Comparison of ENCODE assay signal across 21 mouse cellular contexts in the genomic region with DNA sequence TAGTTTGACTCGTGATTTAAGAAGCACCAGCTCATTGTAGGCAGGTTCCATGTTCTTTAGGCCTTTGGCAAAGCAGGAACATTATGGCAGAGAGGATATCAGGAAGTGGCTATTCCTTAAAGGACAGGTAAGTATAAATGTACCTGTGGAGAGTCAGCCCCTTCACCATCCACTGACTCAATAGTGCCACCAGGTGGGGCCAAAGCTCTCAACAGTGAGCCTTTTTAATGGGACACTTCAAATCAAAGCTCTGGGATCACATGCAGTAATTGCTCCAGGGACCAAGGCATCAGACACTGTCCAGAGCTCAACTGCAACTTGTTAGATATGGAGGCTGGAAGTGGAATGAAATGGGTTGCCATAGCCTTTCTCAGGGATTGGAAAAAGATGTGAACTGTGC. TPM values are rescaled to one million over a fixed set of nuclear protein-coding genes. Genes with fewer than 3 reads are reported as not detected.
DNase-seq lines count a peak whose midpoint lies in the region; ATAC-seq and TF ChIP-seq lines count a peak whose summit lies in the region.
"Not testable (repeated sequence)": the region's sequence is repeated elsewhere in the genome, so short reads cannot be mapped to it uniquely, and the experiment has no call there.
"Had no signal": no experiment of that assay in that cellular context is flagged by ENCODE, and none has a peak within 500 bp of the region (broad histone marks: within the 10 kb centered on the region; RNA-seq: fewer than 3 reads in every experiment).

No protein-coding gene starts in this region.

- not testable (repeated sequence) for H3K4me2 ChIP-seq in lung, postnatal 0 days (replicated peaks; ENCODE audit: low read depth, low read length); midbrain, postnatal 0 days (ENCODE audit: low read depth, low read length, poor library complexity, severe bottlenecking)

- H3K4me3 ChIP-seq in bone marrow, adult 2 months (replicated peaks; ENCODE audit: control insufficient read depth, low read depth, low read length); gastrocnemius, adult 2 months; layer of hippocampus, adult 2 months; lung, postnatal 0 days (ENCODE audit: low read depth, low read length); midbrain, postnatal 0 days (ENCODE audit: low read depth, low read length): not testable (repeated sequence)

- not testable (repeated sequence) for TF ChIP-seq EP300 in lung, postnatal 0 days (IDR thresholded peaks at IDR 0.05)

- H3K27me3 ChIP-seq in lung, postnatal 0 days (replicated peaks; ENCODE audit: insufficient read depth, low read length); midbrain, postnatal 0 days (ENCODE audit: insufficient read depth, low read length): not testable (repeated sequence)

- peak; percentile 12; the same call in 1 of the 2 replicates for TF ChIP-seq CTCF in bone marrow, adult 2 months (IDR thresholded peaks at IDR 0.05; ENCODE audit: control insufficient read depth, insufficient read depth, low read length)
- peak; percentile 11; the same call in 1 of the 2 replicates for TF ChIP-seq CTCF in gastrocnemius, adult 2 months (IDR thresholded peaks at IDR 0.05)
- TF ChIP-seq CTCF in layer of hippocampus, adult 2 months (conservative IDR thresholded peaks at IDR 0.05): peak; percentile 42
- peak; percentile 64 for TF ChIP-seq CTCF in lung, postnatal 0 days (IDR thresholded peaks at IDR 0.05)
- TF ChIP-seq CTCF in midbrain, postnatal 0 days (IDR thresholded peaks at IDR 0.05): peak; percentile 38

- DNase-seq in NIH3T3 (ENCODE audit: low read depth): peak; percentile 64
- not testable (repeated sequence) for DNase-seq in gastrocnemius, adult 2 months; layer of hippocampus, adult 2 months (ENCODE audit: low spot score in 2 of 2); midbrain, postnatal 0 days (ENCODE audit: low spot score)
- DNase-seq in kidney, adult 18-20 months: peak; percentile 61
- DNase-seq in lung, postnatal 0 days (ENCODE audit: low spot score): peak; percentile 63

- H3K9me3 ChIP-seq in lung, postnatal 0 days (ENCODE audit: low read length); midbrain, postnatal 0 days (ENCODE audit: low read length): not testable (repeated sequence)

- H3K27ac ChIP-seq in bone marrow, adult 2 months (ENCODE audit: control insufficient read depth, insufficient read depth, low read depth, low read length, poor library complexity); gastrocnemius, adult 2 months; layer of hippocampus, adult 2 months; lung, postnatal 0 days (ENCODE audit: low read length); midbrain, postnatal 0 days (ENCODE audit: low read depth, low read length): not testable (repeated sequence)

- intact Hi-C loops in gastrocnemius, adult 2 months (cut with DNase I): not testable (repeated sequence)

- no CpG with 5 or more reads among the region's 1 CpGs for WGBS in bone marrow, adult 2 months
- WGBS in lung, postnatal 0 days: no CpG with 5 or more reads among the region's 1 CpGs
- no CpG with 5 or more reads among the region's 1 CpGs for WGBS in midbrain, postnatal 0 days

- not testable (repeated sequence) for TF ChIP-seq POLR2A in bone marrow, adult 2 months (IDR thresholded peaks at IDR 0.05; ENCODE audit: borderline replicate concordance, control insufficient read depth, low read depth, low read length)

- not testable (repeated sequence) for H3K9ac ChIP-seq in lung, postnatal 0 days (replicated peaks; ENCODE audit: low read depth); midbrain, postnatal 0 days (replicated peaks; ENCODE audit: low read length, poor library complexity, severe bottlenecking)

- ATAC-seq in lung, postnatal 0 days: peak; percentile 44; the same call in 1 of the 2 replicates
- ATAC-seq in midbrain, postnatal 0 days (ENCODE audit: low FRiP score): not testable (repeated sequence)

- H3K36me3 ChIP-seq in lung, postnatal 0 days (ENCODE audit: insufficient read depth, low read length); midbrain, postnatal 0 days (ENCODE audit: insufficient read depth, low read length): not testable (repeated sequence)

- not testable (repeated sequence) for H3K4me1 ChIP-seq in bone marrow, adult 2 months (ENCODE audit: control insufficient read depth, insufficient read depth, low read length); lung, postnatal 0 days (ENCODE audit: insufficient read depth, low read depth, low read length); midbrain, postnatal 0 days (ENCODE audit: insufficient read depth, low read length)

RNA-seq across cellular contexts. Expression of gene Ugt1a6a, which starts 13.1 kb away (rescaled TPM):
- polyA plus RNA-seq in bone marrow, adult 2 months (2011; ENCODE audit: insufficient read depth, insufficient read length, low replicate concordance, missing spikeins): 1.0 TPM in 1 of 2 replicates, not detected in the other
- under 1 TPM; 0.10 to 0.45 TPM for total RNA-seq in gastrocnemius, adult 2 months (2021)
- 1 to 10 TPM in 1 of 2 experiments, under 1 TPM in 1; 0.59 to 1.3 TPM for total RNA-seq in layer of hippocampus, adult 2 months (2021)
- 35.3 and 39.9 TPM in 2 replicates for polyA plus RNA-seq in lung, postnatal 0 days (2015; fragmentation: Nextera tagmentation; extraction: Ambion mirVana)
- total RNA-seq in midbrain, postnatal 0 days (2014; rRNA removed): 1.1 and 3.8 TPM in 2 replicates
- polyA plus RNA-seq in midbrain, postnatal 0 days (2015; fragmentation: Nextera tagmentation; extraction: Ambion mirVana): 1.7 and 2.3 TPM in 2 replicates
- polyA plus RNA-seq: heart, embryonic 10.5 days had no signal

RNA-seq across cellular contexts. Expression of gene Ugt1a6b, which starts 18.5 kb away (rescaled TPM):
- polyA plus RNA-seq in bone marrow, adult 2 months (2011; ENCODE audit: insufficient read depth, insufficient read length, low replicate concordance, missing spikeins): 1.1 and 6.5 TPM in 2 replicates
- total RNA-seq in gastrocnemius, adult 2 months (2021): under 1 TPM; 0.17 to 0.46 TPM
- total RNA-seq in layer of hippocampus, adult 2 months (2021): under 1 TPM in 1 of 2 experiments, not detected in 1; 0.54 TPM
- polyA plus RNA-seq in lung, postnatal 0 days (2015; fragmentation: Nextera tagmentation; extraction: Ambion mirVana): 2.4 and 3.2 TPM in 2 replicates
- total RNA-seq in midbrain, postnatal 0 days (2014; rRNA removed): 0.94 and 1.9 TPM in 2 replicates
- polyA plus RNA-seq in midbrain, postnatal 0 days (2015; fragmentation: Nextera tagmentation; extraction: Ambion mirVana): not detected in 2 replicates
- total RNA-seq: layer of hippocampus, postnatal 36 days; left cerebral cortex, postnatal 4 days had no signal
- polyA plus RNA-seq: forebrain, embryonic 10.5 days; heart, embryonic 10.5 days; neural tube, embryonic 14.5 days; thymus, postnatal 0 days had no signal

RNA-seq across cellular contexts. Expression of gene Ugt1a7c, which starts 26.7 kb away (rescaled TPM):
- 3.8 TPM in 1 of 2 replicates, not detected in the other for polyA plus RNA-seq in bone marrow, adult 2 months (2011; ENCODE audit: insufficient read depth, insufficient read length, low replicate concordance, missing spikeins)
- total RNA-seq in gastrocnemius, adult 2 months (2021): under 1 TPM in 1 of 2 experiments, not detected in 1; 0.59 TPM
- total RNA-seq in layer of hippocampus, adult 2 months (2021): under 1 TPM; 0.44 to 0.59 TPM
- 2.5 and 2.7 TPM in 2 replicates for polyA plus RNA-seq in lung, postnatal 0 days (2015; fragmentation: Nextera tagmentation; extraction: Ambion mirVana)
- 1.0 and 1.5 TPM in 2 replicates for total RNA-seq in midbrain, postnatal 0 days (2014; rRNA removed)
- polyA plus RNA-seq in midbrain, postnatal 0 days (2015; fragmentation: Nextera tagmentation; extraction: Ambion mirVana): 1.6 and 2.7 TPM in 2 replicates

RNA-seq across cellular contexts. Expression of gene Ugt1a8, which starts 33.9 kb away (rescaled TPM):
- polyA plus RNA-seq in bone marrow, adult 2 months (2011; ENCODE audit: insufficient read depth, insufficient read length, low replicate concordance, missing spikeins): not detected in 2 replicates
- total RNA-seq in gastrocnemius, adult 2 months (2021): not detected
- not detected for total RNA-seq in layer of hippocampus, adult 2 months (2021)
- 0.11 TPM in 1 of 2 replicates, not detected in the other for polyA plus RNA-seq in lung, postnatal 0 days (2015; fragmentation: Nextera tagmentation; extraction: Ambion mirVana)
- total RNA-seq in midbrain, postnatal 0 days (2014; rRNA removed): not detected in 2 replicates
- not detected in 2 replicates for polyA plus RNA-seq in midbrain, postnatal 0 days (2015; fragmentation: Nextera tagmentation; extraction: Ambion mirVana)
- total RNA-seq: adrenal gland, postnatal 4 days; gastrocnemius, postnatal 25 days; heart, postnatal 25 days; layer of hippocampus, postnatal 36 days; left cerebral cortex, postnatal 4 days had no signal
- polyA plus RNA-seq: embryonic facial prominence, embryonic 14.5 days; forebrain, embryonic 10.5 days; heart, embryonic 10.5 days; hindbrain, embryonic 16.5 days; large intestine, adult 2 months; liver, embryonic 13.5 days; neural tube, embryonic 14.5 days; thymus, postnatal 0 days had no signal

RNA-seq across cellular contexts. Expression of gene Ugt1a5, which starts 44.3 kb away (rescaled TPM):
- 4.0 TPM in 1 of 2 replicates, not detected in the other for polyA plus RNA-seq in bone marrow, adult 2 months (2011; ENCODE audit: insufficient read depth, insufficient read length, low replicate concordance, missing spikeins)
- under 1 TPM; 0.14 to 0.23 TPM for total RNA-seq in gastrocnemius, adult 2 months (2021)
- total RNA-seq in layer of hippocampus, adult 2 months (2021): under 1 TPM in 1 of 2 experiments, not detected in 1; 0.44 TPM
- polyA plus RNA-seq in lung, postnatal 0 days (2015; fragmentation: Nextera tagmentation; extraction: Ambion mirVana): not detected in 2 replicates
- not detected in 2 replicates for total RNA-seq in midbrain, postnatal 0 days (2014; rRNA removed)
- polyA plus RNA-seq in midbrain, postnatal 0 days (2015; fragmentation: Nextera tagmentation; extraction: Ambion mirVana): not detected in 2 replicates
- total RNA-seq: gastrocnemius, postnatal 25 days; layer of hippocampus, postnatal 36 days had no signal
- polyA plus RNA-seq: embryonic facial prominence, embryonic 14.5 days; forebrain, embryonic 10.5 days; frontal cortex, adult 2 months; heart, embryonic 10.5 days; hindbrain, embryonic 16.5 days; large intestine, adult 2 months; liver, embryonic 13.5 days; neural tube, embryonic 14.5 days; thymus, postnatal 0 days had no signal

Comparison
In these comparisons a context has a peak if more than half of its experiments do, and no peak if none do; other contexts are left out.
1. CTCF ChIP-seq: peak in every context shown above with its lines; median percentile 64 in lung, postnatal 0 days; 42 in layer of hippocampus, adult 2 months; 38 in midbrain, postnatal 0 days; 12 in bone marrow, adult 2 months; 11 in gastrocnemius, adult 2 months.